Mouse (Mus musculus): ENCODE measurements around the gene Flt1. TPM values are rescaled to one million over a fixed set of nuclear protein-coding genes. Genes with fewer than 3 reads are reported as not detected.

The Flt1 gene
- polyA plus RNA-seq, 1 experiment = 2.1 TPM

- H3K27me3 ChIP-seq (ENCODE audit: control insufficient read depth, insufficient read depth, insufficient read length) = no peaks in the 10 kb centered on the region
- TF ChIP-seq FOSL1 (IDR thresholded peaks at IDR 0.05; ENCODE audit: insufficient read depth, low read length, poor library complexity, severe bottlenecking) (no peak), MAX (IDR thresholded peaks at IDR 0.05) (no peak), USF1 (IDR thresholded peaks at IDR 0.05; ENCODE audit: low read depth) (no peak), MYOG (IDR thresholded peaks at IDR 0.05; ENCODE audit: control insufficient read depth, extremely low read depth, insufficient read length) (no peak), CEBPB (IDR thresholded peaks at IDR 0.05; ENCODE audit: low read depth) (no peak), CTCF (IDR thresholded peaks at IDR 0.05; ENCODE audit: control insufficient read depth, insufficient read depth, insufficient read length) (no peak), MYOD1 (IDR thresholded peaks at IDR 0.05; ENCODE audit: control insufficient read depth, insufficient read length, low read depth) (no peak)
- no peaks in the 10 kb centered on the region for H3K79me3 ChIP-seq (ENCODE audit: low read depth)
- no peaks in the 10 kb centered on the region for H3K36me3 ChIP-seq (ENCODE audit: control insufficient read depth, insufficient read depth)
- H3K4me3 ChIP-seq (ENCODE audit: insufficient read depth, poor library complexity, severe bottlenecking) = no peak overlapping the region
- no peaks in the 10 kb centered on the region for H3K79me2 ChIP-seq (ENCODE audit: control insufficient read depth, insufficient read depth)
- no peak overlapping the region for H3ac ChIP-seq (ENCODE audit: control insufficient read depth, insufficient read length, low read depth)
Measured at GRCm38 (mm10) chr5:147641452-147641851, 84.4 kb downstream of the Flt1 start.

GRCm38 (mm10) chr5:147639940-147640339 lies 85.9 kb downstream of the Flt1 start:
- no peak overlapping the region for H3K4me3 ChIP-seq (ENCODE audit: insufficient read depth, poor library complexity, severe bottlenecking)
- H3ac ChIP-seq (ENCODE audit: control insufficient read depth, insufficient read length, low read depth) = no peak overlapping the region
- no peaks in the 10 kb centered on the region for H3K36me3 ChIP-seq (ENCODE audit: control insufficient read depth, insufficient read depth)
- TF ChIP-seq MAX (IDR thresholded peaks at IDR 0.05) (no peak), MYOD1 (IDR thresholded peaks at IDR 0.05; ENCODE audit: control insufficient read depth, insufficient read length, low read depth) (no peak), CEBPB (IDR thresholded peaks at IDR 0.05; ENCODE audit: low read depth) (no peak), CTCF (IDR thresholded peaks at IDR 0.05; ENCODE audit: control insufficient read depth, insufficient read depth, insufficient read length) (no peak), FOSL1 (IDR thresholded peaks at IDR 0.05; ENCODE audit: insufficient read depth, low read length, poor library complexity, severe bottlenecking) (no peak), USF1 (IDR thresholded peaks at IDR 0.05; ENCODE audit: low read depth) (no peak), MYOG (IDR thresholded peaks at IDR 0.05; ENCODE audit: control insufficient read depth, extremely low read depth, insufficient read length) (no peak)
- no peaks in the 10 kb centered on the region for H3K27me3 ChIP-seq (ENCODE audit: control insufficient read depth, insufficient read depth, insufficient read length)
- no peaks in the 10 kb centered on the region for H3K79me3 ChIP-seq (ENCODE audit: low read depth)
- H3K79me2 ChIP-seq (ENCODE audit: control insufficient read depth, insufficient read depth) = no peaks in the 10 kb centered on the region

GRCm38 (mm10) chr5:147636676-147637075 lies 89.1 kb downstream of the Flt1 start:
- Histone ChIP-seq H3K36me3 (ENCODE audit: control insufficient read depth, insufficient read depth) (no peaks in the 10 kb centered on the region), H3K4me3 (ENCODE audit: insufficient read depth, poor library complexity, severe bottlenecking) (no peak overlapping the region), H3K79me3 (ENCODE audit: low read depth) (no peaks in the 10 kb centered on the region), H3K27me3 (ENCODE audit: control insufficient read depth, insufficient read depth, insufficient read length) (no peaks in the 10 kb centered on the region), H3ac (ENCODE audit: control insufficient read depth, insufficient read length, low read depth) (no peak overlapping the region), H3K79me2 (ENCODE audit: control insufficient read depth, insufficient read depth) (no peaks in the 10 kb centered on the region)
- no peak for TF ChIP-seq MAX (IDR thresholded peaks at IDR 0.05)
- TF ChIP-seq MYOG (IDR thresholded peaks at IDR 0.05; ENCODE audit: control insufficient read depth, extremely low read depth, insufficient read length) = no peak
- no peak for TF ChIP-seq CEBPB (IDR thresholded peaks at IDR 0.05; ENCODE audit: low read depth)
- TF ChIP-seq FOSL1 (IDR thresholded peaks at IDR 0.05; ENCODE audit: insufficient read depth, low read length, poor library complexity, severe bottlenecking) = no peak
- no peak for TF ChIP-seq USF1 (IDR thresholded peaks at IDR 0.05; ENCODE audit: low read depth)
- TF ChIP-seq CTCF (IDR thresholded peaks at IDR 0.05; ENCODE audit: control insufficient read depth, insufficient read depth, insufficient read length) = no peak
- TF ChIP-seq MYOD1 (IDR thresholded peaks at IDR 0.05; ENCODE audit: control insufficient read depth, insufficient read length, low read depth) = no peak

GRCm38 (mm10) chr5:147635883-147636282 lies 89.9 kb downstream of the Flt1 start:
- Histone ChIP-seq H3K27me3 (ENCODE audit: control insufficient read depth, insufficient read depth, insufficient read length) (no peaks in the 10 kb centered on the region), H3K4me3 (ENCODE audit: insufficient read depth, poor library complexity, severe bottlenecking) (no peak overlapping the region), H3K36me3 (ENCODE audit: control insufficient read depth, insufficient read depth) (no peaks in the 10 kb centered on the region), H3ac (ENCODE audit: control insufficient read depth, insufficient read length, low read depth) (no peak overlapping the region), H3K79me2 (ENCODE audit: control insufficient read depth, insufficient read depth) (no peaks in the 10 kb centered on the region), H3K79me3 (ENCODE audit: low read depth) (no peaks in the 10 kb centered on the region)
- TF ChIP-seq USF1 (IDR thresholded peaks at IDR 0.05; ENCODE audit: low read depth) (no peak), MYOG (IDR thresholded peaks at IDR 0.05; ENCODE audit: control insufficient read depth, extremely low read depth, insufficient read length) (no peak)

- H3K79me3 ChIP-seq (ENCODE audit: low read depth) = no peaks in the 10 kb centered on the region
- H3K4me3 ChIP-seq (ENCODE audit: insufficient read depth, poor library complexity, severe bottlenecking) = no peak overlapping the region
- no peaks in the 10 kb centered on the region for H3K79me2 ChIP-seq (ENCODE audit: control insufficient read depth, insufficient read depth)
- no peak overlapping the region for H3ac ChIP-seq (ENCODE audit: control insufficient read depth, insufficient read length, low read depth)
- TF ChIP-seq CTCF (IDR thresholded peaks at IDR 0.05; ENCODE audit: control insufficient read depth, insufficient read depth, insufficient read length) (no peak), CEBPB (IDR thresholded peaks at IDR 0.05; ENCODE audit: low read depth) (no peak), MYOD1 (IDR thresholded peaks at IDR 0.05; ENCODE audit: control insufficient read depth, insufficient read length, low read depth) (no peak), MYOG (IDR thresholded peaks at IDR 0.05; ENCODE audit: control insufficient read depth, extremely low read depth, insufficient read length) (no peak), MAX (IDR thresholded peaks at IDR 0.05) (no peak), FOSL1 (IDR thresholded peaks at IDR 0.05; ENCODE audit: insufficient read depth, low read length, poor library complexity, severe bottlenecking) (no peak), USF1 (IDR thresholded peaks at IDR 0.05; ENCODE audit: low read depth) (no peak)
- no peaks in the 10 kb centered on the region for H3K36me3 ChIP-seq (ENCODE audit: control insufficient read depth, insufficient read depth)
- no peaks in the 10 kb centered on the region for H3K27me3 ChIP-seq (ENCODE audit: control insufficient read depth, insufficient read depth, insufficient read length)
Measured at GRCm38 (mm10) chr5:147634016-147634415, 91.8 kb downstream of the Flt1 start.

GRCm38 (mm10) chr5:147632716-147633115 lies 93.1 kb downstream of the Flt1 start:
- Histone ChIP-seq H3K79me3 (ENCODE audit: low read depth) (no peaks in the 10 kb centered on the region), H3K79me2 (ENCODE audit: control insufficient read depth, insufficient read depth) (no peaks in the 10 kb centered on the region), H3K4me3 (ENCODE audit: insufficient read depth, poor library complexity, severe bottlenecking) (no peak overlapping the region), H3K27me3 (ENCODE audit: control insufficient read depth, insufficient read depth, insufficient read length) (no peaks in the 10 kb centered on the region), H3K36me3 (ENCODE audit: control insufficient read depth, insufficient read depth) (no peaks in the 10 kb centered on the region), H3ac (ENCODE audit: control insufficient read depth, insufficient read length, low read depth) (no peak overlapping the region)
- no peak for TF ChIP-seq FOSL1 (IDR thresholded peaks at IDR 0.05; ENCODE audit: insufficient read depth, low read length, poor library complexity, severe bottlenecking)
- TF ChIP-seq CTCF (IDR thresholded peaks at IDR 0.05; ENCODE audit: control insufficient read depth, insufficient read depth, insufficient read length) = no peak
- TF ChIP-seq MYOD1 (IDR thresholded peaks at IDR 0.05; ENCODE audit: control insufficient read depth, insufficient read length, low read depth) = no peak
- TF ChIP-seq USF1 (IDR thresholded peaks at IDR 0.05; ENCODE audit: low read depth) = no peak
- no peak for TF ChIP-seq CEBPB (IDR thresholded peaks at IDR 0.05; ENCODE audit: low read depth)
- no peak for TF ChIP-seq MYOG (IDR thresholded peaks at IDR 0.05; ENCODE audit: control insufficient read depth, extremely low read depth, insufficient read length)
- TF ChIP-seq MAX (IDR thresholded peaks at IDR 0.05) = no peak
